Mouse (Mus musculus): Measurements from ENCODE around the gene Zbp1. TPM values are rescaled to one million over a fixed set of nuclear protein-coding genes. Genes with fewer than 3 reads are reported as not detected.

Gene Zbp1
- polyA plus RNA-seq (2016; fragmentation: Nextera tagmentation; extraction: Ambion mirVana): 0.28 and 0.32 TPM in 2 replicates

- Histone ChIP-seq H3K27ac (no peak within 1 kb of the TSS), H3K4me1 (no peaks in the 10 kb centered on the region), H3K9ac (no peak within 1 kb of the TSS), H3K27me3 (replicated peaks) (no peaks in the 10 kb centered on the region), H3K4me3 (no peak within 1 kb of the TSS), H3K9me3 (no peaks in the 10 kb centered on the region), H3K36me3 (no peaks in the 10 kb centered on the region), H3K4me2 (replicated peaks) (no peak within 1 kb of the TSS)
- WGBS: 71% methylated on average over 11 of the region's 11 CpGs
- ATAC-seq (ENCODE audit: low FRiP score, low read depth): no peak
These were observed at the start of gene Zbp1 for GRCm38 (mm10) chr2:173218416-173219141. Zbp1 (minus strand) TSS chr2:173218923.

GRCm38 (mm10) chr2:173267562-173267961, 48.8 kb upstream of the Zbp1 start:
- no peak overlapping the region for H3K27ac ChIP-seq
- 77% methylated on average over 3 of the region's 3 CpGs for WGBS
- H3K9ac ChIP-seq: no peak overlapping the region

GRCm38 (mm10) chr2:173266349-173267112, 47.8 kb upstream of the Zbp1 start:
- Histone ChIP-seq H3K27ac (no peak overlapping the region), H3K27me3 (replicated peaks) (no peaks in the 10 kb centered on the region), H3K4me3 (no peak overlapping the region), H3K9ac (no peak overlapping the region), H3K4me2 (replicated peaks) (peak overlapping the region; percentile 10), H3K4me1 (peaks cover 91% of the 10 kb centered on the region), H3K36me3 (no peaks in the 10 kb centered on the region), H3K9me3 (no peaks in the 10 kb centered on the region)
- ATAC-seq (ENCODE audit: low FRiP score, low read depth): no peak
- WGBS: 49% methylated on average over 25 of the region's 25 CpGs

More at GRCm38 (mm10) chr2:173267562-173267961, 48.8 kb upstream of the Zbp1 start:
- no peak overlapping the region for H3K4me2 ChIP-seq (replicated peaks)
- no peak overlapping the region for H3K4me3 ChIP-seq
- ATAC-seq (ENCODE audit: low FRiP score, low read depth): no peak
- no peaks in the 10 kb centered on the region for H3K36me3 ChIP-seq
- H3K9me3 ChIP-seq: no peaks in the 10 kb centered on the region
- H3K4me1 ChIP-seq: peaks cover 91% of the 10 kb centered on the region
- no peaks in the 10 kb centered on the region for H3K27me3 ChIP-seq (replicated peaks)

- whole genome bisulfite sequencing: 83% methylated on average over 22 of the region's 22 CpGs
- H3K4me3 ChIP-seq: no peak overlapping the region
- H3K36me3 ChIP-seq: no peaks in the 10 kb centered on the region
- no peak for ATAC-seq (ENCODE audit: low FRiP score, low read depth)
- H3K4me2 ChIP-seq (replicated peaks): peak overlapping the region; percentile 24; the same call in 1 of the 2 replicates
- H3K9ac ChIP-seq: no peak overlapping the region
- no peaks in the 10 kb centered on the region for H3K27me3 ChIP-seq (replicated peaks)
- H3K27ac ChIP-seq: no peak overlapping the region
- peaks cover 91% of the 10 kb centered on the region for H3K4me1 ChIP-seq
- no peaks in the 10 kb centered on the region for H3K9me3 ChIP-seq
These were observed 46.9 kb upstream of the Zbp1 start for GRCm38 (mm10) chr2:173265468-173266265.

- no peak overlapping the region for H3K27ac ChIP-seq
- peaks cover 91% of the 10 kb centered on the region for H3K4me1 ChIP-seq
- no peak overlapping the region for H3K9ac ChIP-seq
- WGBS: 15% methylated on average over 13 of the region's 13 CpGs
- peak overlapping the region; percentile 24; the same call in 1 of the 2 replicates for H3K4me2 ChIP-seq (replicated peaks)
- H3K4me3 ChIP-seq: no peak overlapping the region
- peak; percentile 63 for ATAC-seq (ENCODE audit: low FRiP score, low read depth)
- no peaks in the 10 kb centered on the region for H3K9me3 ChIP-seq
- H3K27me3 ChIP-seq (replicated peaks): no peaks in the 10 kb centered on the region
- no peaks in the 10 kb centered on the region for H3K36me3 ChIP-seq
These were observed 45.9 kb upstream of the Zbp1 start for GRCm38 (mm10) chr2:173264467-173265128.

- H3K27ac ChIP-seq: no peak overlapping the region
- no peak for ATAC-seq (ENCODE audit: low FRiP score, low read depth)
These were observed 45.1 kb upstream of the Zbp1 start for GRCm38 (mm10) chr2:173263636-173264330.

GRCm38 (mm10) chr2:173261497-173261896, 42.8 kb upstream of the Zbp1 start:
- no peak for ATAC-seq (ENCODE audit: low FRiP score, low read depth)
- Histone ChIP-seq H3K36me3 (no peaks in the 10 kb centered on the region), H3K27ac (no peak overlapping the region), H3K4me1 (peaks cover 97% of the 10 kb centered on the region), H3K9me3 (no peaks in the 10 kb centered on the region), H3K4me3 (no peak overlapping the region), H3K4me2 (replicated peaks) (peak overlapping the region; percentile 8; the same call in 1 of the 2 replicates), H3K9ac (0 out of 2 replicates have a peak overlapping the region, but pooled peaks have one; percentile 2), H3K27me3 (replicated peaks) (no peaks in the 10 kb centered on the region)
- 63% methylated on average over 10 of the region's 10 CpGs for WGBS

More at GRCm38 (mm10) chr2:173263636-173264330, 45.1 kb upstream of the Zbp1 start:
- Histone ChIP-seq H3K9me3 (no peaks in the 10 kb centered on the region), H3K36me3 (no peaks in the 10 kb centered on the region), H3K4me2 (replicated peaks) (no peak overlapping the region), H3K27me3 (replicated peaks) (no peaks in the 10 kb centered on the region), H3K9ac (no peak overlapping the region), H3K4me1 (peaks cover 91% of the 10 kb centered on the region), H3K4me3 (no peak overlapping the region)
- 72% methylated on average over 11 of the region's 11 CpGs for WGBS

- 13% methylated on average over 9 of the region's 9 CpGs for WGBS
These were observed 39.9 kb upstream of the Zbp1 start for GRCm38 (mm10) chr2:173258459-173259091.

GRCm38 (mm10) chr2:173257610-173258009, 38.9 kb upstream of the Zbp1 start:
- Histone ChIP-seq H3K36me3 (no peaks in the 10 kb centered on the region), H3K9me3 (no peaks in the 10 kb centered on the region), H3K4me2 (replicated peaks) (peak overlapping the region; percentile 23; the same call in 1 of the 2 replicates), H3K27ac (peak overlapping the region; percentile 66; the same call in 1 of the 2 replicates), H3K4me3 (no peak overlapping the region), H3K4me1 (peaks cover 100% of the 10 kb centered on the region), H3K9ac (peak overlapping the region; percentile 30; the same call in 1 of the 2 replicates), H3K27me3 (replicated peaks) (no peaks in the 10 kb centered on the region; the same call in 1 of the 2 replicates)
- peak; percentile 26 for ATAC-seq (ENCODE audit: low FRiP score, low read depth)
- 31% methylated on average over 7 of the region's 7 CpGs for WGBS

More at GRCm38 (mm10) chr2:173258459-173259091, 39.9 kb upstream of the Zbp1 start:
- Histone ChIP-seq H3K9ac (no peak overlapping the region), H3K4me1 (peaks cover 97% of the 10 kb centered on the region), H3K4me2 (replicated peaks) (peak overlapping the region; percentile 23; the same call in 1 of the 2 replicates), H3K36me3 (no peaks in the 10 kb centered on the region), H3K27ac (peak overlapping the region; percentile 66; the same call in 1 of the 2 replicates), H3K9me3 (no peaks in the 10 kb centered on the region), H3K27me3 (replicated peaks) (no peaks in the 10 kb centered on the region), H3K4me3 (no peak overlapping the region)
- no peak for ATAC-seq (ENCODE audit: low FRiP score, low read depth)

- 72% methylated on average over 4 of the region's 4 CpGs for WGBS
- Histone ChIP-seq H3K27ac (peak overlapping the region; percentile 60; the same call in 1 of the 2 replicates), H3K4me3 (no peak overlapping the region), H3K36me3 (no peaks in the 10 kb centered on the region), H3K4me2 (replicated peaks) (0 out of 2 replicates have a peak overlapping the region, but pooled peaks have one; percentile 22), H3K4me1 (peaks cover 100% of the 10 kb centered on the region), H3K9me3 (no peaks in the 10 kb centered on the region), H3K9ac (no peak overlapping the region; the same call in 1 of the 2 replicates), H3K27me3 (replicated peaks) (no peaks in the 10 kb centered on the region; the same call in 1 of the 2 replicates)
- ATAC-seq (ENCODE audit: low FRiP score, low read depth): no peak
These were observed 37.8 kb upstream of the Zbp1 start for GRCm38 (mm10) chr2:173256552-173256949.

Measured in neural tube, embryonic 12.5 days (tissue).